In the genomic region with DNA sequence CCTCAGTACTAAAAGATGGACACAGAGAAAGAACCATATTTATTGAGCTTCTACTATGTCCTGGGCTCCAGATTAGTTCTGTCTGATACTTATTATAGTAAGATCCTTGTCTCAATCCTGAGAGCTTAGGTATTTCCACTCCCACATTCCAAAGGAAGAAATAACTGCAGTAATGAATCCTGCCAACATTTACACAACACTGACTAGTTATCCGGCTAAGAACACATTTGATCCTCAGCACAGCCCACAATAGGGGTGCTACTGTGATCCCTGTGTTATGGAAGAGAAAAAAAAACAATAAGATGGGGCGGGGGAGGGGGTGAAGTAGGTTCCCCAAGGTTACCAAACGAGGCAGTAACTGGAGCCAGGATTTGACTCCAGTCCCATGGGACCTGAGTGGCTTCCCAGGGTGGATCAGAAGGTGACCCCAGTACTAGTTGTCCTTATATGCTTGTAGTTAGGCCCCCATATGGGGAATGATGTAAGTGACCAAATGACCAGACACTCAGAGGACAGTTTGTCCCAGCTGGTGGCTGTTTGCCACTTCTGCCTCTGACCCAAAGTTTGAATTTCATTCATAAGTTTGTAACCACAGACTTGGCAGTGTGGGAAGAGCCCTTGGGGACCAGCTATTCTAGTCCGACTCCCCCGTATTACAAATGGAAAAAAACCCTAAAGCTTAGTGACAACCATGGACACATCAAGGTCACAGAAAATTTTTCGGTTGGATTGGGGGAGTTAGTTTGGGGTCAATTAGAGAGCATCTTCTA, we compare ENCODE assay signal across 11 mouse cellular contexts. TPM values are rescaled to one million over a fixed set of nuclear protein-coding genes. Genes with fewer than 3 reads are reported as not detected.
DNase-seq lines count a peak whose midpoint lies in the region; ATAC-seq and TF ChIP-seq lines count a peak whose summit lies in the region.
"Had no signal": no experiment of that assay in that cellular context is flagged by ENCODE, and none has a peak within 500 bp of the region (broad histone marks: within the 10 kb centered on the region; RNA-seq: fewer than 3 reads in every experiment).

No protein-coding gene starts in this region.

- no peak for TF ChIP-seq CTCF in small intestine, adult 2 months (IDR thresholded peaks at IDR 0.05; ENCODE audit: extremely low read depth, insufficient read length, insufficient replicate concordance, low read depth, low read length)

- DNase-seq in kidney, adult 8-10 months: peak; percentile 49 to 51
- no peak for DNase-seq in layer of hippocampus, adult 11-12 months (ENCODE audit: low spot score)
- DNase-seq in forebrain, embryonic 11.5 days (ENCODE audit: low spot score): no peak
- DNase-seq: cerebellum, adult 2 months had no signal

- H3K4me3 ChIP-seq in intestine, embryonic 15.5 days (replicated peaks): no peak overlapping the region
- H3K4me3 ChIP-seq in intestine, embryonic 16.5 days (ENCODE audit: low read length): no peak overlapping the region
- no peak overlapping the region for H3K4me3 ChIP-seq in brown adipose tissue, adult 24 weeks (ENCODE audit: insufficient read depth, low read depth, low read length)
- H3K4me3 ChIP-seq in small intestine, adult 2 months (ENCODE audit: low read depth, low read length): no peak overlapping the region
- no peak overlapping the region for H3K4me3 ChIP-seq in forebrain, embryonic 11.5 days (ENCODE audit: low read depth, low read length)

- H3K36me3 ChIP-seq in intestine, embryonic 15.5 days: no peaks in the 10 kb centered on the region
- no peaks in the 10 kb centered on the region for H3K36me3 ChIP-seq in intestine, embryonic 16.5 days (ENCODE audit: control insufficient read depth, insufficient read depth, low read length)
- no peaks in the 10 kb centered on the region for H3K36me3 ChIP-seq in small intestine, adult 2 months (ENCODE audit: control insufficient read depth, insufficient read depth, low read length)
- H3K36me3 ChIP-seq in forebrain, embryonic 11.5 days (ENCODE audit: control insufficient read depth, insufficient read depth, low read length): no peaks in the 10 kb centered on the region

- H3K9me3 ChIP-seq in intestine, embryonic 15.5 days: no peaks in the 10 kb centered on the region
- no peaks in the 10 kb centered on the region for H3K9me3 ChIP-seq in intestine, embryonic 16.5 days (ENCODE audit: control insufficient read depth, low read length)
- no peaks in the 10 kb centered on the region for H3K9me3 ChIP-seq in forebrain, embryonic 11.5 days (ENCODE audit: control insufficient read depth, low read length)

- peaks cover 30% of the 10 kb centered on the region for H3K4me1 ChIP-seq in intestine, embryonic 15.5 days (replicated peaks)
- peaks cover 35% of the 10 kb centered on the region for H3K4me1 ChIP-seq in intestine, embryonic 16.5 days (ENCODE audit: control insufficient read depth, insufficient read depth, low read length)
- peaks cover 9% of the 10 kb centered on the region; the same call in 1 of the 2 replicates for H3K4me1 ChIP-seq in brown adipose tissue, adult 24 weeks (ENCODE audit: control insufficient read depth, insufficient read depth, insufficient read length, low read length)
- peaks cover 30% of the 10 kb centered on the region; the same call in 1 of the 2 replicates for H3K4me1 ChIP-seq in small intestine, adult 2 months (ENCODE audit: control insufficient read depth, insufficient read depth, insufficient read length, low read length)
- H3K4me1 ChIP-seq in forebrain, embryonic 11.5 days (replicated peaks; ENCODE audit: control insufficient read depth, insufficient read depth, low read length): no peaks in the 10 kb centered on the region; the same call in 1 of the 2 replicates

- 65% methylated on average over 6 of the region's 6 CpGs for WGBS in intestine, embryonic 15.5 days
- WGBS in intestine, embryonic 16.5 days: 65% methylated on average over 6 of the region's 6 CpGs
- WGBS in small intestine, adult 2 months: 54% methylated on average over 6 of the region's 6 CpGs
- 79% methylated on average over 6 of the region's 6 CpGs for WGBS in forebrain, embryonic 11.5 days

- H3K27ac ChIP-seq in intestine, embryonic 15.5 days: peak overlapping the region; percentile 54; the same call in 1 of the 2 replicates
- no peak overlapping the region for H3K27ac ChIP-seq in intestine, embryonic 16.5 days (ENCODE audit: low read length)
- peak overlapping the region; percentile 95 for H3K27ac ChIP-seq in brown adipose tissue, adult 24 weeks (replicated peaks; ENCODE audit: low read depth, low read length)
- peak overlapping the region; percentile 81 for H3K27ac ChIP-seq in small intestine, adult 2 months (ENCODE audit: insufficient read depth, low read depth, low read length)
- no peak overlapping the region for H3K27ac ChIP-seq in forebrain, embryonic 11.5 days (ENCODE audit: low read depth, low read length)

- H3K27me3 ChIP-seq in intestine, embryonic 15.5 days (replicated peaks): no peaks in the 10 kb centered on the region
- no peaks in the 10 kb centered on the region for H3K27me3 ChIP-seq in intestine, embryonic 16.5 days (replicated peaks; ENCODE audit: control insufficient read depth, insufficient read depth, low read length)
- no peaks in the 10 kb centered on the region for H3K27me3 ChIP-seq in small intestine, adult 2 months (ENCODE audit: control insufficient read depth, insufficient read depth, low read length)
- no peaks in the 10 kb centered on the region for H3K27me3 ChIP-seq in forebrain, embryonic 11.5 days (ENCODE audit: control insufficient read depth, insufficient read depth, low read length)

- ATAC-seq in intestine, embryonic 15.5 days: no peak
- ATAC-seq in intestine, embryonic 16.5 days: no peak
- ATAC-seq in erythroblast, adult 5-6 weeks (replicated peaks; ENCODE audit: low FRiP score, poor library complexity, severe bottlenecking): no peak
- no peak for ATAC-seq in forebrain, embryonic 11.5 days (replicated peaks; ENCODE audit: low FRiP score)

- TF ChIP-seq POLR2A in small intestine, adult 2 months (IDR thresholded peaks at IDR 0.05; ENCODE audit: low read depth, low read length): no peak

- no peak overlapping the region for H3K9ac ChIP-seq in intestine, embryonic 15.5 days
- H3K9ac ChIP-seq in intestine, embryonic 16.5 days (ENCODE audit: low read depth, low read length): no peak overlapping the region
- no peak overlapping the region for H3K9ac ChIP-seq in forebrain, embryonic 11.5 days (ENCODE audit: low read length)

- H3K4me2 ChIP-seq in intestine, embryonic 15.5 days (replicated peaks): 0 out of 2 replicates have a peak overlapping the region, but pooled peaks have one; percentile 0
- no peak overlapping the region for H3K4me2 ChIP-seq in intestine, embryonic 16.5 days (ENCODE audit: low read depth, low read length)
- no peak overlapping the region for H3K4me2 ChIP-seq in forebrain, embryonic 11.5 days (ENCODE audit: low read depth, low read length, severe bottlenecking)

RNA-seq across cellular contexts. Expression of a gene that starts 1.2 kb away (rescaled TPM):
- 51.1 and 61.9 TPM in 2 replicates for polyA plus RNA-seq in intestine, embryonic 15.5 days (2015; fragmentation: Nextera tagmentation; extraction: Ambion mirVana)
- polyA plus RNA-seq in intestine, embryonic 16.5 days (2015; fragmentation: Nextera tagmentation; extraction: Ambion mirVana): 54.0 and 56.4 TPM in 2 replicates
- polyA plus RNA-seq in brown adipose tissue, adult 24 weeks (2012; ENCODE audit: insufficient read depth, insufficient read length, missing spikeins): 24.4 and 27.2 TPM in 2 replicates
- polyA plus RNA-seq in small intestine, adult 2 months (2012; rRNA removed): 187 and 276 TPM in 2 replicates
- total RNA-seq in erythroblast, adult 5-6 weeks (2015; ENCODE audit: low replicate concordance): 7.1 and 9.8 TPM in 2 replicates
- 3.7 and 17.0 TPM in 2 replicates for total RNA-seq in erythroblast, adult 5-6 weeks (2017; ENCODE audit: low replicate concordance)
- polyA plus RNA-seq in forebrain, embryonic 11.5 days (2014; fragmentation: Nextera tagmentation; extraction: Ambion mirVana): 63.4 and 71.2 TPM in 2 replicates

RNA-seq across cellular contexts. Expression of a gene that starts 5.2 kb away (rescaled TPM):
- 9.4 and 18.5 TPM in 2 replicates for polyA plus RNA-seq in intestine, embryonic 15.5 days (2015; fragmentation: Nextera tagmentation; extraction: Ambion mirVana)
- 9.8 and 11.9 TPM in 2 replicates for polyA plus RNA-seq in intestine, embryonic 16.5 days (2015; fragmentation: Nextera tagmentation; extraction: Ambion mirVana)
- polyA plus RNA-seq in brown adipose tissue, adult 24 weeks (2012; ENCODE audit: insufficient read depth, insufficient read length, missing spikeins): 2.4 TPM in 1 of 2 replicates, not detected in the other
- 35.0 and 79.8 TPM in 2 replicates for polyA plus RNA-seq in small intestine, adult 2 months (2012; rRNA removed)
- not detected in 2 replicates for total RNA-seq in erythroblast, adult 5-6 weeks (2015; ENCODE audit: low replicate concordance)
- not detected in 2 replicates for total RNA-seq in erythroblast, adult 5-6 weeks (2017; ENCODE audit: low replicate concordance)
- polyA plus RNA-seq in forebrain, embryonic 11.5 days (2014; fragmentation: Nextera tagmentation; extraction: Ambion mirVana): 3.2 and 7.3 TPM in 2 replicates
- total RNA-seq: hematopoietic stem cell, adult 5-6 weeks had no signal

RNA-seq across cellular contexts. Expression of a gene that starts 11.9 kb away (rescaled TPM):
- polyA plus RNA-seq in intestine, embryonic 15.5 days (2015; fragmentation: Nextera tagmentation; extraction: Ambion mirVana): 120 and 126 TPM in 2 replicates
- 130 and 138 TPM in 2 replicates for polyA plus RNA-seq in intestine, embryonic 16.5 days (2015; fragmentation: Nextera tagmentation; extraction: Ambion mirVana)
- polyA plus RNA-seq in brown adipose tissue, adult 24 weeks (2012; ENCODE audit: insufficient read depth, insufficient read length, missing spikeins): 34.7 and 37.6 TPM in 2 replicates
- 21.3 and 52.2 TPM in 2 replicates for polyA plus RNA-seq in small intestine, adult 2 months (2012; rRNA removed)
- total RNA-seq in erythroblast, adult 5-6 weeks (2015; ENCODE audit: low replicate concordance): 0.38 and 0.42 TPM in 2 replicates
- total RNA-seq in erythroblast, adult 5-6 weeks (2017; ENCODE audit: low replicate concordance): 0.09 and 0.98 TPM in 2 replicates
- 15.3 and 15.9 TPM in 2 replicates for polyA plus RNA-seq in forebrain, embryonic 11.5 days (2014; fragmentation: Nextera tagmentation; extraction: Ambion mirVana)

RNA-seq across cellular contexts. Expression of a gene that starts 17.9 kb away (rescaled TPM):
- not detected in 2 replicates for polyA plus RNA-seq in intestine, embryonic 15.5 days (2015; fragmentation: Nextera tagmentation; extraction: Ambion mirVana)
- polyA plus RNA-seq in intestine, embryonic 16.5 days (2015; fragmentation: Nextera tagmentation; extraction: Ambion mirVana): not detected in 2 replicates
- not detected in 2 replicates for polyA plus RNA-seq in brown adipose tissue, adult 24 weeks (2012; ENCODE audit: insufficient read depth, insufficient read length, missing spikeins)
- not detected in 2 replicates for polyA plus RNA-seq in small intestine, adult 2 months (2012; rRNA removed)
- not detected in 2 replicates for total RNA-seq in erythroblast, adult 5-6 weeks (2015; ENCODE audit: low replicate concordance)
- total RNA-seq in erythroblast, adult 5-6 weeks (2017; ENCODE audit: low replicate concordance): not detected in 2 replicates
- polyA plus RNA-seq in forebrain, embryonic 11.5 days (2014; fragmentation: Nextera tagmentation; extraction: Ambion mirVana): not detected in 2 replicates
- total RNA-seq: hematopoietic stem cell, adult 5-6 weeks had no signal
- polyA plus RNA-seq: cerebellum, adult 2 months; limb, embryonic 11.5 days had no signal

RNA-seq across cellular contexts. Expression of a gene that starts 30.3 kb away (rescaled TPM):
- polyA plus RNA-seq in intestine, embryonic 15.5 days (2015; fragmentation: Nextera tagmentation; extraction: Ambion mirVana): 4.7 and 14.8 TPM in 2 replicates
- polyA plus RNA-seq in intestine, embryonic 16.5 days (2015; fragmentation: Nextera tagmentation; extraction: Ambion mirVana): 16.0 and 16.4 TPM in 2 replicates
- 23.0 and 26.8 TPM in 2 replicates for polyA plus RNA-seq in brown adipose tissue, adult 24 weeks (2012; ENCODE audit: insufficient read depth, insufficient read length, missing spikeins)
- 38.4 and 61.6 TPM in 2 replicates for polyA plus RNA-seq in small intestine, adult 2 months (2012; rRNA removed)
- total RNA-seq in erythroblast, adult 5-6 weeks (2015; ENCODE audit: low replicate concordance): 2.1 TPM in 1 of 2 replicates, not detected in the other
- total RNA-seq in erythroblast, adult 5-6 weeks (2017; ENCODE audit: low replicate concordance): 0.84 and 3.9 TPM in 2 replicates
- polyA plus RNA-seq in forebrain, embryonic 11.5 days (2014; fragmentation: Nextera tagmentation; extraction: Ambion mirVana): 3.4 and 3.6 TPM in 2 replicates
- total RNA-seq: hematopoietic stem cell, adult 5-6 weeks had no signal

Comparison
In these comparisons a context has a peak if more than half of its experiments do, and no peak if none do; other contexts are left out.
1. H3K27ac ChIP-seq: peak in intestine, embryonic 15.5 days (single experiment), brown adipose tissue, adult 24 weeks (single experiment) and small intestine, adult 2 months (single experiment); none in intestine, embryonic 16.5 days (single experiment) and forebrain, embryonic 11.5 days (single experiment).
2. DNase-seq: peak in kidney, adult 8-10 months (2 of 2); none in layer of hippocampus, adult 11-12 months (single experiment) and forebrain, embryonic 11.5 days (single experiment).